Mouse (Mus musculus) thymus, adult 2 months (tissue): ENCODE data around the gene Slc39a11.

Source experiments
- CTCF ChIP-seq: fragments of 200-500 bp; IDR thresholded peaks from 2 replicates; pipeline ENCODE4 v1.5.1; 2012; ENCODE audit warnings: mild to moderate bottlenecking, control low read depth, low read length, moderate library complexity, borderline replicate concordance; ENCODE audit not compliant: control insufficient read depth, poor library complexity, insufficient read depth; ENCODE audit errors: extremely low read depth
- POLR2A ChIP-seq: fragments of 200-500 bp; IDR thresholded peaks from 2 replicates; pipeline ENCODE4 v1.6.1; 2012; ENCODE audit warnings: mild to moderate bottlenecking, low read length, control low read depth, moderate library complexity; ENCODE audit not compliant: control insufficient read depth, poor library complexity, insufficient read depth; ENCODE audit errors: extremely low read depth

DNA sequence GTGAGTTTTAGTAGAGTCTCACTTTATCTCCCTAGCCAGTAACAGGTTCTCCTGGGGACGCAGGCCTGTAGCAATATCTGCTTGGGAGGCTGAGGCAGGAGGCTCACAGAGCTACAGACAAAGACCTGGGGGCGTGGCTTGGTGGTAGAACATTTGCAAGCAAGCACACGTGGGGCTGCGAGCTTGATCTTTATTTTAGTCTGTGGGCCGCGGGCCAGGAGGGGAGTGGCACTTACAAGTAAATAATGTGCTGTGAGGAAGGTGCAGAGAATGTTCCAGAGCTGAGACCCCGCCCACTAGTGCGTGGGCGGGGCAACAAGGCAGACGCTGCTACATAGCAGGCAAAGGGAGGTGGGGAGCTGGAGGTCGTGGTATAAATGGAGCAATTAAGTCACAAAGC, 250.3 kb downstream of the Slc39a11 start:
- TF ChIP-seq CTCF: no peak
- TF ChIP-seq POLR2A: no peak
